Mouse (Mus musculus) layer of hippocampus, postnatal 14 days (tissue): ENCODE measurements around the gene Wapl. TPM values are rescaled to one million over a fixed set of nuclear protein-coding genes. Genes with fewer than 3 reads are reported as not detected.

Source experiments
- DNase-seq, 2 experiments: peaks; one replicate each; pipeline ENCODE4 v3.0.0; 2021 to 2022; ENCODE audit warnings: low spot score in 2 of 2, mixed read lengths in 1 of 2
- total RNA-seq, 2 experiments: library from RNA; stranded (reverse); gene quantifications; 2 replicates each; pipeline ENCODE4 v1.2.3; 2021

The Wapl gene
- total RNA-seq, 2 experiments from 2014 or later, result 46.1 to 47.0 TPM

- DNase-seq, result no peak
Observed at GRCm38 (mm10) chr14:34770467-34770866, 96.7 kb downstream of the Wapl start.

GRCm38 (mm10) chr14:34771601-34772000 is 97.9 kb downstream of the Wapl start:
- DNase-seq, result no peak

- no peak for DNase-seq
Observed at GRCm38 (mm10) chr14:34772132-34772531, 98.4 kb downstream of the Wapl start.

GRCm38 (mm10) chr14:34773681-34774080 is 100.0 kb downstream of the Wapl start:
- DNase-seq, result no peak

- no peak for DNase-seq
Observed at GRCm38 (mm10) chr14:34774231-34774630, 100.5 kb downstream of the Wapl start.

- DNase-seq, result no peak
Observed at GRCm38 (mm10) chr14:34776719-34777385, 103.1 kb downstream of the Wapl start.

- DNase-seq, result peak; percentile 40 to 67
Observed at GRCm38 (mm10) chr14:34777810-34778209, 104.1 kb downstream of the Wapl start.

- no peak for DNase-seq
Observed at GRCm38 (mm10) chr14:34778760-34779159, 105.0 kb downstream of the Wapl start.

GRCm38 (mm10) chr14:34793406-34794037 is 119.8 kb downstream of the Wapl start:
- DNase-seq, result no peak

Other genes with a start within 250 kb of the Wapl start
- 10 to 100 TPM; 38.3 to 41.4 TPM for gene Bmpr1a, start 170.6 kb upstream of the Wapl start, total RNA-seq
- gene 9230112D13Rik, start 151.1 kb upstream of the Wapl start, total RNA-seq, result not detected
- gene Ldb3, start 85.2 kb upstream of the Wapl start, total RNA-seq, result 1 to 10 TPM; 2.7 to 2.8 TPM
- gene Opn4, start 73.8 kb upstream of the Wapl start, total RNA-seq, result not detected
- gene Grid1, start 146.2 kb downstream of the Wapl start, total RNA-seq, result 10 to 100 TPM; 52.9 to 53.1 TPM